Mouse (Mus musculus) megakaryocyte, adult 5-6 weeks (primary cell): ENCODE results near the gene Cd52. TPM values are rescaled to one million over a fixed set of nuclear protein-coding genes. Genes with fewer than 3 reads are reported as not detected.

Experiments used
- ATAC-seq: 2 replicates; pipeline ENCODE4 v1.8.0; 2016; ENCODE audit warnings: mild to moderate bottlenecking, inconsistent platforms; ENCODE audit not compliant: poor library complexity, severe bottlenecking
- total RNA-seq, 2 experiments: library from RNA; stranded (forward) in 1 of 2; stranded (reverse) in 1 of 2; fragments of 153-499, 151-499 nt in 1 of 2; fragments of 221-1000, 200-1000 nt in 1 of 2; gene quantifications; 2 replicates each; pipeline versions ENCODE4 v1.2.3 to v1.2.4; 2015 to 2017

Gene Cd52
- total RNA-seq, 2 experiments from 2014 or later = 2,426 to 3,524 TPM

DNA sequence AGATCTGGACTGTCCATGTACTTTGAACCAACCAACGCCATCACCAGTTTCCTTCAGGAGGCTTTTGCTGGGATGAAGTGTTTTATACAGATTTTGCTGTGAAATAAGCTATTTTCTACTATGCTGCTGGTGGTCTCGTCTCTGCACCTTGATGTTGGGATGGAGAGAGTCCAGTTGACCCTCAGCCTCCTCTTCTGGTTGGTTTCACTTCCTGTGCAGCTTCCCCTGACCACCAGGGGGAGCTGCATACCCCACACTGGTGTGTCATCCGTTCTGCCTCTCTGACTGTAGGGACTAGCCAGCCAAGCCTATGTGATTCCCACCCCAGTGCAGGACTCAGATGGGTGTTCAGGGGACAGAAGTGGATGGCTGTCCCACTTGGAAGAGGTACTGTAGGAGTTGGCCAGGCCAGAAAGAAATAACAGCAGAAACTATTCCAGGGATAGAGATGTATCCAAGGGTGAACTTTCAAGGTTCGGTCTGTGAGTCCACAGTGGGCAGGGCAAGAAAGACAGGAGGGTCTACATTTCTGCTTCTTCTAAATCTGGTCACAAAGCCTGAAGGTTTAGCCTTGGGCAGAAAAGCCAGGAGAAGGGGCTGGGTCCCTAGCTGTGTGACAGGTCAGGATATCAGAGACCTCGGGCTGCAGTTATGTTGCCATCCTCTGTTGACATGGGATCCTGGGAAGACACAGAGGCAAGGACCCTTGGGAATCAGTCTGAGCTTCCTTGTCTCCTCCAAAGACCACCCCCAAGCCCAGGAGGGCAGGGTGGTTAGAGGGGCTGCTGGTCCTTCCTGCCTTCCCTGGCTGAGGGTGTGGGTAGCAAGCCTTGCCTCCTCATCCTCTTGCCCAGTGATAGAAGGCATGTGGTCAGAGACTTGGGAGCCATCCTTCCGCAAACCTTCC, 2.2 kb downstream of the Cd52 start:
- peak; percentile 47 for ATAC-seq

DNA sequence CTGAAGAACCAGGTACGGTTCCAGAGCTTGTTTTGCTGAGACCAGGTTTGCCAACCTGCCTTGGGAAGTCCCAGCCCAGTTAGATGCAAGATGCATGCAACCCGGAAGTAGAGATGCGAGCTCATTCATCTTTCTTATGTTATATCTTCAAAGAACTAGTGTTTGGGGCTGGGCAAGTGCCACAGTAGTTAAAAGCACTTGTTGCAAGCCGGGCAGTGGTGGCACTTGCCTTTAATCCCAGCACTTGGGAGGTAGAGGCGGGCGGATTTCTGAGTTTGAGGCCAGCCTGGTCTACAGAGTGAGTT, 3.7 kb downstream of the Cd52 start:
- ATAC-seq = no peak

DNA sequence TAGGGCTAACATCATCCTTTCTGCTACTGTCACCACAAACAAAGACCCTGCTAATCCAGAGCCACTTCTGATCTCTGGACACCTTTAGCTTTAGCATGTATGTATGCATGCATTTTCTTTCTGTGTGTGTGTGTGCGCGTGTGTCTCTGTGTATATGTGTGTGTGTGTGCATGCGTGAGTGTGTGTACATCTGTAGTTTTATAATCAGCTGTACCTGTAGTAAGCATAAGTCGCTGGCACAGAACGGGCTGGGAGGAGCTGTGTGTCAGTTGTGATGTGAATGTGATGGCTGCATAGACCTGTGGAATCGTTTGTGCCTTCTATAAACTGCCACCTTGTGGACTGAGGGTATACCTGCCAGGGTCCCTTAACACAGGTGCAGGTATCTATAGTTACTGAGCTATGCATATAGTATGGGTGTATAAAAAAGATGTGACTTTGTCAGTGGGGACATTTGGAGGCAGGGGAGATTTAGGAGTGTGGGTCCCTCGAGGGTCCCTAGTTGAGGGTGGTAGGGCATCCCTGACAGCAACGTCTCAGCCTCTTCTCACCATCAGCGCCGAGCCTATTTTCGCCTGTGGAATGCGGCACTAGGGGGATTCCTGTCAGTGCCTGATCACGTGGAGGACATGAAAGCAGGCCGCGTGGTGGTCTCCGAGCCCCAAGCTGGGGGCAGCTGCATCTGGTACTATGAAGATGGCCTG, 4.2 kb downstream of the Cd52 start:
- no peak for ATAC-seq

GRCm38 (mm10) chr4:134089029-134089428, 5.9 kb downstream of the Cd52 start:
- ATAC-seq = no peak

- ATAC-seq = peak; percentile 99
Measured at GRCm38 (mm10) chr4:134087412-134087811, 7.5 kb downstream of the Cd52 start.

- no peak for ATAC-seq
Measured at GRCm38 (mm10) chr4:134084999-134085398, 9.9 kb downstream of the Cd52 start.

- no peak for ATAC-seq
Measured at GRCm38 (mm10) chr4:134082460-134082859, 12.4 kb downstream of the Cd52 start.

DNA sequence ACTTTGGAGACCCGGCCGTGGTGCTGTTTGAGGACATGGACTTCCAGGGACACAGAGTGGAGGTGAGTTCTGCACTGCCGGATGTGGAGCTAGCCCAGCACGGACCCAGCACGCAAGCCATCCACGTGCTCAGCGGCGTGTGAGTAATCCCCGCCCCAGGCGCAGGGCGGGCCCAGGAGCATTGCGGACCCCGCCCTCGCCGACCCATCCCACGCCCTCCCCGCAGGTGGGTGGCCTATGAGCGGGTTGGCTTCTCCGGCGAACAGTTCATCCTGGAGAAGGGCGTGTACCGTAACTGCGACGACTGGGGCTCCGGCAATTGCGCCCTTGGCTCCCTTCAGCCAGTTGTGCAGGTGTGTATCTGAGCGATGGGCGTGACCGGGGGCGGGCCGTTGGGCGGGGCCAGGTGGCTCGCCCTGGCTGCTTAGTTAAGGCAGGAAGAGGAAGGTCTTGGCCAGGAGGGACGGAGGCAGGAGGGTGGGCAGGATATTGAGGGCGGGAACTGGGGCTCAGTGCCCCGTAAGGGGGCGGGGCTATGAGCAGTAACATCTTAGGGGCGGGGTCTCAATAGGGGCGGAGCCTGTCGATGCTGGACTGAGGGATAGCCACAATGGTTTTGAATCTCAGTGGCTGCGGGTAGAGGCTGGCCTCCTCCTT, 13.0 kb downstream of the Cd52 start:
- ATAC-seq = peak; percentile 89

DNA sequence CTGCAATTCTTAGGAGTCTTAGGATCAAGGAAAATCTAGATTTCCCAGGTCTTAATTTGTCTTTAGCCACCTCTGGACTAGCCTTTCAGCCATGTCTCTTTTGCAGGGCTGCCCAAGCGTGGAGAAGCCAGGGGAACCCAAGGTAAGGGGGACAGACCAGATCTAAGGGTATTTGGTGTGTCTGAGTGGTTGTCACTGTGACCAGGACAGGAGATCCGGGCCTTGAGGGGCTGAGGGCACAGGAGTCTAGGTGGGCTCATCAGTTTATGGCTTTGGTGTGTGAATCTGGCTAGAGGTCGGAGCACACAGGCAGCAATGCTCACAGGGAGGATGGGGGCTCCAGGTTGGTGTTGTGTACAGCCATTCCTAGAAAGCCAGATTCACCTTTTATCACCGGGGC, 14.2 kb downstream of the Cd52 start:
- no peak for ATAC-seq

DNA sequence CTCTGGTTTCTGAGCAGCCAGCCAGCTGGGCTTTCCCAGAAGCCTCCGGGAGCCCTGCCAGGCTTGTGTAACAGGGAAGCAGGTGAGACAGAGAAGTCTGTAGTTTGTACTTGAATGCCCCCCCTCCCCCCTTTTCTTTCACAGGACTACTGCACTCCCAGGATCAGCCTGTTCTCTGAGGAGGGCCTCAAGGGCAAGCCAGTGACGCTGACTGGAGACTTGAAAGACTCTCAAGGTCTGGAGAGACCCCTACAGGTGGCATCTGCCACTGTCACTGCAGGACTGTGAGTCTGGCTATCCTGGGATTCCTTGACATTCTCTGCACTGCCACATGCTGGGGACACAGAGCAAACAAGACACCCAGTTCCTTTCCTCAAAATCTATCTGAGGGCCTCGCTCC, 16.2 kb downstream of the Cd52 start:
- no peak for ATAC-seq

DNA sequence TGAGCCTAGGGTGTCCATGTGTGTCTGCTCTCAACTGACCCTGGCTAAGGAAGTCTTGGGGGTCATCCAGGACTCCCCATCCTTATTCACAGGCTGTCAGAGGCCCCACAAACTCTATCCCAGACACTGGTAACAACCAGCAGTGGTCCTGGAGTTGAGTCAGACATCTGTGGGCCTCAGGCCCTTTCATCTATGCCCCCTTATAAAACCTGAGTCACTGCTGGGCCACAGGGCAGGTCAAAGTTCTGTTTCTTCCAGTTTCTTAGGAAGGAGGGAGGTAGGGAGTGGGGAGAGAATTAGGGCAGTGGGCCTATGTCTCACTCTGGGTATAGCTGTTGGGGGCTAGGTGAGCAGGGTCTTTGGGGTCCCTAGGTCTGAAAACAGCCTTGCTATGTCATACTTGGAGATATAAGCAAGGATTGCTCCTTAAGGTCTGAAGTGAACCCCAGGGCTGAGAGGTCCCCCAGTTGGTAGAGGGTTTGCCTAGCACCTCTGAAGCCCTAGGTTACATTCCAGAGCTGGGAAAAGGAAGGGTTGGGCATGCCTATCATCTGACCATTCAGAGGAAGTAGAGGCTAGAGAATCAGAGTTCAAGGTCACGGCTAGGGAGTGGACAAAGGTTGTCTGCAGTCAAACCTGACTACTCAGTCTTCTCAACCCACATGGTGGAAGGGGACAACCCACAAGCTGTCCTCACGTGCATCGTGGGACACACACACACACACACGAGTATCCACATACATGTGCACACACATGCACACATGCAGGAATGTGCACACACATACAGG, 25.9 kb downstream of the Cd52 start:
- no peak for ATAC-seq

DNA sequence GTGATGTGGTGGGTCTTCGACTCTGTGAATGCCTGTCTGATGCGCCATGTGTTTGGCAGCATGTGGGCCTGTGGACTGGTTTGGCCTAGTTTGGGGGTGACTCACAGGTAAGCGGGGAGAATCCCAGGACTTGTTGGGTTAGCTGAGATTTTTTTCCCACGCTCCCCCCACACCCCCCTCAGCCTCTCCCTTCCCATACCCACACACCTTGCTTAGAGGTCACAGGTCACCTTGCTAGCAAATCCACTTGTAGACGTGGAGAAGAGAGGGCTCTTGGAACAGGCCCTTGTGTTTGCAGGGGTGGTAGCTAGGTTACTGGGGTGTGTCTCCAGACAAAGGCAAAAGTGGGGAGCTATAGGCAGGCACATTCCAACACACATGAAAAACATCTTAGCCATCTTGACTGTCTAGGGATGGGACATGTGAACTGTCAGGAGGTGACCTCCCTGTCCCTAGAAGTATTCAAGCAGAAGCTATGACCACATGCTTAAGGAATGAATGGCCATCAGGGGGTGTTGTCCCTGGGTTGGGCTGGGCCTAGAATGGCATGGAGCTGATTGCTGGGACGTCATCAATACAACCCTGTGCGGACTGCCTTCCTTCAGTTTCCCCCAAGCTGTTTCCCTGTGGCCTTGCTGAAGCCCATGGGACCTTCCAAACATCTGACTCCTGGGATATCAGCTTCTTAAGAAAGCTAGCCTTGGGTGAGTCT, 26.9 kb downstream of the Cd52 start:
- no peak for ATAC-seq

DNA sequence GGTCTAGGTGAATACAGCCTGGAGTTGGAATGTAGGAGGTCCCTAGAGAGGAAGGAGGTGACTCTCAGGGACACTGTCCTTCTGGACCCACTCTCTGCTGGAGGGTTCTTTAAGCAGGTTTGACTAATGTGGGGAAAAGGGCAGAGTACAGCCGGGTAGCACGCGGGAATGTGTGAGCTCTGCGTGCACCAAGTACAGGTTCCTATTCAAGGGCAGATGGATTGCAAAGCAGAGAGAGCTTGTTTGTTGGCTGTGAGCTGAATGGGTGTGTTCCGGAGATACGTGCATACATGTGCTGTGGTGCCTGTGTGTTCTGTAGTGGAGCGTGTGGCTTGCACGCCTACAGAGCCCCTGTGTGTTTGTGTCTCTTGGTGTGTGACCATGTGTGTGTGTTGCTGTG, 27.5 kb downstream of the Cd52 start:
- no peak for ATAC-seq

- no peak for ATAC-seq
Measured at GRCm38 (mm10) chr4:134065431-134066004, 29.4 kb downstream of the Cd52 start.

DNA sequence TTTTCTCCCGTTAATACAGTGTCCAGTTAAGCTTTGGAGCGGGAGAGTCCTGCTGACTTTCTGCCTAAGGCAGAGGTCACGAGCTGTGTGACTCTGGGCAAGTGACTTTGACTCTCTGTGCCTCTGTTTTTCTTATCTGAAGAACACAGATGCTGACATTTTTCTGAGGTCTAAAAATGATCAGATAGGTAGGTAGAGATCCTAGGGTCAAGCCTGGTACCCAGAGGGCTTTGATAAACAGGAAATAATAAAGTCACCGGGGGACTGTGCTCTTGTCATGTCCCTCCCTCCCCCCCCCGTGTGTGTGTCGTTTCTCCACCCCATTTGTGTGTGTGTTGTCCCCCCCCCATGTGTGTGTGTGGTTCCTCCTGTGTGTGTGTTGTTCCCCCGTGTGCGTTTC, 32.3 kb downstream of the Cd52 start:
- no peak for ATAC-seq

DNA sequence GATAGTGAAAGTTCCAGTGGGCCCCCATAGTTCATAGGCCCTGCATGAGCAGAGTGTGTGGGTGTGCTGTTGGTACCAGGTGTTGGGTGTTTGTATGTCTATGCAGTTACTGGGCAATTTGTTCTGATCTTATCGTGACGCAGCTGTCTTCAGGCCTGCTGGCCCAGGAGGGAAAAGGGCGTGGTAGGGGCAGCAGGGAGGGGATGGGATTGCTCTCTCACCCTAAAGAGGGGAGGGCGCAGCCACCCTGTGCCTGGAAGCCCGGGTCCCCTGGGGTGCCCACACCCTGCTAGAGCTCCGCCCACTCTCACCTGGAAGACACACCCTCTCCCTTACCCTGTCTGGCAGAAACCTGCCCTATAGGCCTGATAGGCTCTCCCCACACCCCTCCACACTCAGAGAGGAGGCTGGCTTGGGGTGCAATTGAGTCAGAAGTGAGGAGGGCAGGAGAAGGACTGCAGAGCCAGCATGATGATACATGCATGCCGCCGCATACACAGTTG, 32.9 kb downstream of the Cd52 start:
- ATAC-seq = no peak

- ATAC-seq = no peak
Measured at GRCm38 (mm10) chr4:134061166-134061830, 33.6 kb downstream of the Cd52 start.

GRCm38 (mm10) chr4:134060135-134060865, 34.6 kb downstream of the Cd52 start, which contains the start of gene Crybg2:
Crybg2 (plus strand) TSS chr4:134060815.
- ATAC-seq = no peak

DNA sequence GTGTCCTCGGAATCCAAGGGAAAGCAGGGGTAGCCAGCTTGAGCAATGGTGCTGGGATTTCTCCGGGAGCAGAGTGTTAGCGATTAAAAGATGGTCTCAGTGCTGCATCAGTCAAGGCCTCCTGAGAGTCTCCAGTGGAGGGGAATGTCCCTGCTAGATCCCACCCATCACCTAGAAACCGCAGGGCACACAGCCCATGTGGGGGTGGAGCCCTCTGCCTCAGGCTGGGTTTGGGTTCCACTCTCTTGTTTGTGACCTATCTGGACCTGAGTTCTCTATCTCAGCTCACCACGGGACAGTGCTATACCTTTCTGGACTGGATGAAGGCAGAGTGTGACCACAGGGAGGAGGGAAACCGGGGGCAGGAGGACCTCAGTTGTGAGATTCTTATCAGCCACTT, 36.0 kb downstream of the Cd52 start:
- no peak for ATAC-seq
